Mouse (Mus musculus) limb, embryonic 11.5 days (tissue): ENCODE data around the gene Rasa4. TPM values are rescaled to one million over a fixed set of nuclear protein-coding genes. Genes with fewer than 3 reads are reported as not detected.

ENCODE experiments used
- ATAC-seq: fragments of 200-750 bp; cut with Nextera tagmentation; 2 replicates; pipeline ENCODE4 v1.8.0; 2017; ENCODE audit warnings: low read depth; ENCODE audit not compliant: insufficient number of reproducible peaks, low FRiP score, low TSS enrichment
- DNase-seq: peaks from one replicate; pipeline ENCODE4 v3.0.0-alpha.2; 2015; ENCODE audit warnings: low spot score
- H3K27ac ChIP-seq: fragments of 300-500 bp; sonication (generic); replicated peaks from 2 replicates; pipeline ENCODE4 v1.5.1; 2014; ENCODE audit warnings: low read depth, mild to moderate bottlenecking, low read length
- H3K27me3 ChIP-seq: fragments of 300-500 bp; sonication (generic); 2 replicates; pipeline ENCODE4 v1.6.1; 2014; ENCODE audit warnings: mild to moderate bottlenecking, low read length, mixed read lengths; ENCODE audit not compliant: control insufficient read depth, insufficient read depth
- H3K36me3 ChIP-seq: fragments of 300-500 bp; sonication (generic); 2 replicates; pipeline ENCODE4 v1.6.1; 2014; ENCODE audit warnings: mild to moderate bottlenecking, low read length, moderate library complexity, mixed read lengths; ENCODE audit not compliant: control insufficient read depth, insufficient read depth
- H3K4me1 ChIP-seq: fragments of 300-500 bp; sonication (generic); 2 replicates; pipeline ENCODE4 v1.6.1; 2014; ENCODE audit warnings: low read length, mixed read lengths; ENCODE audit not compliant: control insufficient read depth, insufficient read depth
- H3K4me2 ChIP-seq: fragments of 300-500 bp; sonication (generic); 2 replicates; pipeline ENCODE4 v1.6.1; 2014; ENCODE audit warnings: low read depth, mild to moderate bottlenecking, moderate library complexity; ENCODE audit not compliant: severe bottlenecking
- H3K4me3 ChIP-seq: fragments of 300-500 bp; sonication (generic); 2 replicates; pipeline ENCODE4 v1.5.1; 2014; ENCODE audit warnings: low read depth, low read length
- H3K9ac ChIP-seq: fragments of 300-500 bp; sonication (generic); 2 replicates; pipeline ENCODE4 v1.6.1; 2014; ENCODE audit warnings: mild to moderate bottlenecking, low read length
- H3K9me3 ChIP-seq: fragments of 300-500 bp; sonication (generic); 2 replicates; pipeline ENCODE4 v1.6.1; 2016; ENCODE audit warnings: low read length; ENCODE audit not compliant: control insufficient read depth
- WGBS: fragments of 180-500 bp; shearing (Covaris S2); extraction: QIAGEN DNeasy Blood & Tissue Kit; methylation state at CpG from one replicate; pipeline ENCODE4 v1.1.7; 2014; 5-methylcytosine and 5-hydroxymethylcytosine counted together
- polyA plus RNA-seq: library from polyadenylated mRNA; unstranded; fragments of >200 nt; fragmentation: Nextera tagmentation; extraction: Ambion mirVana; gene quantifications from 2 replicates; pipeline ENCODE4 v1.2.1, GENCODE M21; 2014

Gene Rasa4
- polyA plus RNA-seq, 1 experiment from 2014 or later: 4.4 TPM

GRCm38 (mm10) chr5:136091927-136092326 is 8.2 kb downstream of the Rasa4 start:
- Histone ChIP-seq H3K9me3 (no peaks in the 10 kb centered on the region; the same call in 1 of the 2 replicates), H3K9ac (no peak overlapping the region), H3K4me3 (no peak overlapping the region), H3K27me3 (0 out of 2 replicates have a peak, but pooled peaks cover 3% of the 10 kb centered on the region), H3K4me2 (no peak overlapping the region), H3K36me3 (no peaks in the 10 kb centered on the region), H3K27ac (no peak overlapping the region), H3K4me1 (no peaks in the 10 kb centered on the region)
- 72% methylated on average over 5 of the region's 5 CpGs for WGBS
- DNase-seq: no peak
- ATAC-seq: no peak

- no peaks in the 10 kb centered on the region for H3K27me3 ChIP-seq
- 77% methylated on average over 8 of the region's 8 CpGs for WGBS
- H3K27ac ChIP-seq: no peak overlapping the region
- H3K4me2 ChIP-seq: no peak overlapping the region
- H3K9ac ChIP-seq: no peak overlapping the region
- H3K4me1 ChIP-seq: no peaks in the 10 kb centered on the region
- no peak overlapping the region for H3K4me3 ChIP-seq
- ATAC-seq: no peak
- no peak for DNase-seq
- no peaks in the 10 kb centered on the region; the same call in 1 of the 2 replicates for H3K9me3 ChIP-seq
- H3K36me3 ChIP-seq: no peaks in the 10 kb centered on the region
These were observed 10.7 kb downstream of the Rasa4 start for GRCm38 (mm10) chr5:136094249-136095010.

- WGBS: 81% methylated on average over 7 of the region's 7 CpGs
- H3K9ac ChIP-seq: no peak overlapping the region
- H3K4me3 ChIP-seq: no peak overlapping the region
- H3K9me3 ChIP-seq: no peaks in the 10 kb centered on the region; the same call in 1 of the 2 replicates
- H3K27me3 ChIP-seq: no peaks in the 10 kb centered on the region
- no peaks in the 10 kb centered on the region for H3K4me1 ChIP-seq
- DNase-seq (no peak), ATAC-seq (no peak)
- H3K36me3 ChIP-seq: no peaks in the 10 kb centered on the region
- H3K27ac ChIP-seq: no peak overlapping the region
- no peak overlapping the region for H3K4me2 ChIP-seq
These were observed 11.4 kb downstream of the Rasa4 start for GRCm38 (mm10) chr5:136095089-136095488.

GRCm38 (mm10) chr5:136098536-136098935 is 14.8 kb downstream of the Rasa4 start:
- Histone ChIP-seq H3K27ac (no peak overlapping the region), H3K9ac (no peak overlapping the region), H3K4me2 (no peak overlapping the region), H3K4me3 (no peak overlapping the region), H3K36me3 (no peaks in the 10 kb centered on the region), H3K9me3 (no peaks in the 10 kb centered on the region; the same call in 1 of the 2 replicates), H3K27me3 (no peaks in the 10 kb centered on the region), H3K4me1 (0 out of 2 replicates have a peak, but pooled peaks cover 3% of the 10 kb centered on the region)
- 81% methylated on average over 10 of the region's 10 CpGs for WGBS
- ATAC-seq (no peak), DNase-seq (no peak)

- Histone ChIP-seq H3K36me3 (no peaks in the 10 kb centered on the region), H3K4me3 (no peak overlapping the region), H3K4me1 (0 out of 2 replicates have a peak, but pooled peaks cover 3% of the 10 kb centered on the region), H3K9ac (peak overlapping the region; percentile 27; the same call in 1 of the 2 replicates), H3K27ac (no peak overlapping the region), H3K4me2 (peak overlapping the region; percentile 54), H3K9me3 (no peaks in the 10 kb centered on the region), H3K27me3 (no peaks in the 10 kb centered on the region)
- peak; percentile 67; the same call in 1 of the 2 replicates for ATAC-seq
- 7% methylated on average over 41 of the region's 41 CpGs for WGBS
- peak; percentile 81 for DNase-seq
These were observed 18.5 kb downstream of the Rasa4 start for GRCm38 (mm10) chr5:136102099-136102820.

DNA sequence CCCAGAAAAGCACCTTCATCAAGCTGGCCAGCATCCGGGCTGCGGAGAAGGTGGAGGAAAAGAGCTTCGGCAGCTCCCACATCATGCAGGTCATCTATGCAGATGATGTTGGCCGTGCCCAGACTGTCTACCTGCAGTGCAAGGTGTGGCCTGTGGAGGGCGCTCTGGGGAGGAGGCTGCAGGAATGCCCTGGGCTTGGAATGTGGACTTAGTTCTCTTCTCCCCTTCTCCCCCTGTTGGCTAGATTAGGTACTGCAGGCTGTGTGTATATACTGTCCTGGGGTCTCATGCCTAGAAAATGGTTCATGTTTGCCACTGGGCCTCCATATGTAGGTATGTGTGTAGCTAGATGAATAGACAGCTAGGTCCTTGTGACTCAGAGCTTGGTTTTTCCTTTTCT is 20.8 kb downstream of the Rasa4 start:
- no peaks in the 10 kb centered on the region for H3K27me3 ChIP-seq
- H3K9me3 ChIP-seq: no peaks in the 10 kb centered on the region
- WGBS: 85% methylated on average over 5 of the region's 5 CpGs
- no peak overlapping the region for H3K4me2 ChIP-seq
- DNase-seq: peak; percentile 47
- no peak for ATAC-seq
- H3K27ac ChIP-seq: no peak overlapping the region
- 0 out of 2 replicates have a peak, but pooled peaks cover 3% of the 10 kb centered on the region for H3K4me1 ChIP-seq
- H3K9ac ChIP-seq: no peak overlapping the region
- no peak overlapping the region for H3K4me3 ChIP-seq
- no peaks in the 10 kb centered on the region for H3K36me3 ChIP-seq

DNA sequence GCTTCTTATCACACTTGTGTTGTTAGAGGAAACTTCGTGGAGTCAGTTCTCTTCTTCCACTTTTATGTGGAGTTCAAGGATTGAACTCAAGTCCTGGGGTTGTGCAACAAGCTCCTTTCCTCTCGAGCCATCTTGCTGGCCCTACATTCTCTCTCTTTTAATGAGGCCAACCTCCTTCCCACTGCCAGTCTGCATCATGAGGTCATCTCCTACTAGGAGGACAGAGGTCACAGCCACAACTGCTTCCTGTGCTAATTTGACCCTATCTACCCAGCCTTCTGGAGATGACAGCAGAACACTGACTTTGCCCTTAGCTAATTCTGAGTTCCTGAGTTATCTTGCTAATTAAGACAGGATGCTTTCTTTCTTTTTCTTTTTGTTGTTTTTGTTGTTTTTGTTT is 24.8 kb downstream of the Rasa4 start:
- Histone ChIP-seq H3K9ac (no peak overlapping the region), H3K4me3 (no peak overlapping the region), H3K9me3 (no peaks in the 10 kb centered on the region), H3K36me3 (no peaks in the 10 kb centered on the region), H3K4me2 (no peak overlapping the region), H3K4me1 (no peaks in the 10 kb centered on the region), H3K27ac (no peak overlapping the region), H3K27me3 (no peaks in the 10 kb centered on the region)
- 49% methylated on average over 2 of the region's 2 CpGs for WGBS
- DNase-seq (no peak), ATAC-seq (no peak)

GRCm38 (mm10) chr5:136109042-136109441 is 25.3 kb downstream of the Rasa4 start:
- Histone ChIP-seq H3K4me1 (no peaks in the 10 kb centered on the region), H3K36me3 (no peaks in the 10 kb centered on the region), H3K9me3 (no peaks in the 10 kb centered on the region), H3K4me3 (no peak overlapping the region), H3K4me2 (no peak overlapping the region), H3K27ac (no peak overlapping the region), H3K27me3 (no peaks in the 10 kb centered on the region), H3K9ac (no peak overlapping the region)
- no peak for DNase-seq
- no peak for ATAC-seq
- 84% methylated on average over 3 of the region's 3 CpGs for WGBS
